Mouse (Mus musculus): Measurements from ENCODE around the gene Mief2. TPM values are rescaled to one million over a fixed set of nuclear protein-coding genes. Genes with fewer than 3 reads are reported as not detected.
A peak's percentile ranks its signal among the peaks of the same experiment; 100 is the strongest.

Gene Mief2
- total and polyA plus RNA-seq, 2 experiments from 2014 or later, result 19.5 to 26.5 TPM

DNA sequence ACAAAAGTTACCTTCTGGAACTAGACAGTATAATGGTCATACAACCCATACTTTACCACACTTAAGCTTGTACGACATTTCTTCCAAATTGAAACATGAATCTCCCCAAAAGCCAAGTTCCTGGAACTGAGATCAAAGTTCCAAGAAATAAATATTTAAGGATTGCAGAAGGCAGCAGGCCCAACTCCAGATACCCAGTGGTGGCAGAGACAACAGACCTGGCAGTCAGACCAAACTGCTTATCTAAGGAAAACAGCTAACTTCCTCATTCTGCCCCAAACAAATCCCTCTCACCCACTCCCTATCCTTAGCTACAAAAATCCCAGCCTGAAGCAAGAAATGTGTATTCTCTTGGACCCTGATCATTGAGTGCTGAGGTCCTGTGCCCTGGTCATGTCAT, 46.6 kb downstream of the Mief2 start:
- Histone ChIP-seq H3K4me2 (ENCODE audit: low read depth, low read length) (0 out of 2 replicates have a peak overlapping the region, but pooled peaks have one; percentile 7), H3K36me3 (replicated peaks; ENCODE audit: control insufficient read depth, insufficient read depth, low read length) (no peaks in the 10 kb centered on the region), H3K9ac (replicated peaks; ENCODE audit: low read depth, low read length) (no peak overlapping the region), H3K27me3 (ENCODE audit: control insufficient read depth, insufficient read depth, low read length) (no peaks in the 10 kb centered on the region), H3K4me1 (ENCODE audit: control insufficient read depth, insufficient read depth) (peaks cover 31% of the 10 kb centered on the region), H3K9me3 (replicated peaks; ENCODE audit: control insufficient read depth, low read length) (no peaks in the 10 kb centered on the region), H3K27ac (ENCODE audit: low read depth) (no peak overlapping the region), H3K4me3 (ENCODE audit: low read depth, low read length) (no peak overlapping the region)
- no peak for DNase-seq (ENCODE audit: low spot score)
- ATAC-seq (ENCODE audit: insufficient read depth, low read depth), result no peak
- TF ChIP-seq CTCF (IDR thresholded peaks at IDR 0.05; ENCODE audit: low read depth) (no peak), EP300 (IDR thresholded peaks at IDR 0.05; ENCODE audit: low read depth) (no peak)
- WGBS, result 72% methylated on average over 1 of the region's 1 CpGs

DNA sequence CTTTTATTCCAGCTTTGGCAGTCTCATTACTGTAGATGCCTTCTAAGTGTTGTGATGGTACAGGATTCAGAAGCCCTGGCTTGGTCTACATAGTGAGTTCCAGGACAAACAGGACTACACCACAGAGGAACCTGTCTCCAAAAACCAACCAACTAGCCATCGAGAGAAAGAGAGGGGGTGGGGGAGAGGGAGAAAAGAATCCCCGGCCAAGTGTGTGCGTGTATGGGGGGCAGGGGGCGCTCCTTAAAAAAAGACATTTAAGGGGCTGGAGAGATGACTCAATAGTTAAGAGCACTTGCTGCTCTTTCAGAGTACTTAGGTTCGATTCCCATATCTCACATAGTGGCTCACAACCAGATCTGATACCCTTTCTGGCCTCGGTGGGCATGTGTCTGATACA, 47.4 kb downstream of the Mief2 start:
- Histone ChIP-seq H3K27me3 (ENCODE audit: control insufficient read depth, insufficient read depth, low read length) (no peaks in the 10 kb centered on the region), H3K36me3 (replicated peaks; ENCODE audit: control insufficient read depth, insufficient read depth, low read length) (0 out of 2 replicates have a peak, but pooled peaks cover 6% of the 10 kb centered on the region), H3K4me3 (ENCODE audit: low read depth, low read length) (peak overlapping the region; percentile 60; the same call in 1 of the 2 replicates), H3K4me2 (ENCODE audit: low read depth, low read length) (peak overlapping the region; percentile 82), H3K27ac (ENCODE audit: low read depth) (no peak overlapping the region), H3K4me1 (ENCODE audit: control insufficient read depth, insufficient read depth) (peaks cover 39% of the 10 kb centered on the region), H3K9me3 (replicated peaks; ENCODE audit: control insufficient read depth, low read length) (no peaks in the 10 kb centered on the region), H3K9ac (replicated peaks; ENCODE audit: low read depth, low read length) (peak overlapping the region; percentile 59; the same call in 1 of the 2 replicates)
- ATAC-seq (ENCODE audit: insufficient read depth, low read depth), result no peak
- no peak for TF ChIP-seq EP300 (IDR thresholded peaks at IDR 0.05; ENCODE audit: low read depth)
- no peak for TF ChIP-seq CTCF (IDR thresholded peaks at IDR 0.05; ENCODE audit: low read depth)
- 40% methylated on average over 6 of the region's 6 CpGs for WGBS
- no peak for DNase-seq (ENCODE audit: low spot score)

DNA sequence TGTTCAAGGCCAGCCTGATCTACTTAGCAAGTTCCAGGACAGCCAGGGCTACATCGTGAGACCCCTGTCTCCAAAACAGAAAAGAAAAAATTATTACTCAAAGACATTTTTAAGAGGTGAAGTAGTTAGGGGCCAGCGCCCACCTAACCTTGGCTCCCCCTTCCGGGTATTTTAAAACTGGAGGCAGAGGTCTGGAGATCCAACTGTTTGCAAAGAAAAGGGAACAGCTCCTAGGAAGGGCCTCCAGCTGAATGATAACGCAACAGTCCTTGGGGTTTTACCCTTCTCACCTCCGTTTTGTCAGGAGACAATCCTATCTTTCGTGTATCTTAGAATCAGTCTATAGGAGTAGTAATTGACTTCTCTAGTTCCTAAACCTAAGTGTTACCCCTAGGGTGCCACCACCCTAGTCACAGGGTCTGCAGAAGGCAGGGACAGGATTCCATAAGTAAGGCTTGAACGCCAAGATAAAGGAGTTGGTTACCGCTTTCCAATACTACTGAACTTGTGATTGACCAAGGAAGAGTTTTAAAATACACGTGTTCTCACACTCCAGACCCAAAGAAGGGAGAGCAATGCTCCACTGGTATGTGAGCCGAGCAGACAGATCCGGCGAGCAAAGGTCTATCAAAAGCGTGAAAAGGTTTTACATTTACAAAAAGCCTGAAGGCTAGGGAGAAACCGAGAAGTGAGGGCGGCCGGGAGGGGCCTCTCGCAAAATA, 48.1 kb downstream of the Mief2 start:
- H3K4me1 ChIP-seq (ENCODE audit: control insufficient read depth, insufficient read depth), result peaks cover 46% of the 10 kb centered on the region
- 0 out of 2 replicates have a peak, but pooled peaks cover 8% of the 10 kb centered on the region for H3K36me3 ChIP-seq (replicated peaks; ENCODE audit: control insufficient read depth, insufficient read depth, low read length)
- 5% methylated on average over 17 of the region's 17 CpGs for WGBS
- peak overlapping the region; percentile 80 for H3K27ac ChIP-seq (ENCODE audit: low read depth)
- peak overlapping the region; percentile 82 for H3K4me2 ChIP-seq (ENCODE audit: low read depth, low read length)
- H3K9me3 ChIP-seq (replicated peaks; ENCODE audit: control insufficient read depth, low read length), result no peaks in the 10 kb centered on the region
- H3K9ac ChIP-seq (replicated peaks; ENCODE audit: low read depth, low read length), result peak overlapping the region; percentile 59
- peak overlapping the region; percentile 60 for H3K4me3 ChIP-seq (ENCODE audit: low read depth, low read length)
- ATAC-seq (ENCODE audit: insufficient read depth, low read depth), result no peak
- DNase-seq (ENCODE audit: low spot score), result no peak
- H3K27me3 ChIP-seq (ENCODE audit: control insufficient read depth, insufficient read depth, low read length), result no peaks in the 10 kb centered on the region
- TF ChIP-seq EP300 (IDR thresholded peaks at IDR 0.05; ENCODE audit: low read depth) (no peak), CTCF (IDR thresholded peaks at IDR 0.05; ENCODE audit: low read depth) (no peak)

DNA sequence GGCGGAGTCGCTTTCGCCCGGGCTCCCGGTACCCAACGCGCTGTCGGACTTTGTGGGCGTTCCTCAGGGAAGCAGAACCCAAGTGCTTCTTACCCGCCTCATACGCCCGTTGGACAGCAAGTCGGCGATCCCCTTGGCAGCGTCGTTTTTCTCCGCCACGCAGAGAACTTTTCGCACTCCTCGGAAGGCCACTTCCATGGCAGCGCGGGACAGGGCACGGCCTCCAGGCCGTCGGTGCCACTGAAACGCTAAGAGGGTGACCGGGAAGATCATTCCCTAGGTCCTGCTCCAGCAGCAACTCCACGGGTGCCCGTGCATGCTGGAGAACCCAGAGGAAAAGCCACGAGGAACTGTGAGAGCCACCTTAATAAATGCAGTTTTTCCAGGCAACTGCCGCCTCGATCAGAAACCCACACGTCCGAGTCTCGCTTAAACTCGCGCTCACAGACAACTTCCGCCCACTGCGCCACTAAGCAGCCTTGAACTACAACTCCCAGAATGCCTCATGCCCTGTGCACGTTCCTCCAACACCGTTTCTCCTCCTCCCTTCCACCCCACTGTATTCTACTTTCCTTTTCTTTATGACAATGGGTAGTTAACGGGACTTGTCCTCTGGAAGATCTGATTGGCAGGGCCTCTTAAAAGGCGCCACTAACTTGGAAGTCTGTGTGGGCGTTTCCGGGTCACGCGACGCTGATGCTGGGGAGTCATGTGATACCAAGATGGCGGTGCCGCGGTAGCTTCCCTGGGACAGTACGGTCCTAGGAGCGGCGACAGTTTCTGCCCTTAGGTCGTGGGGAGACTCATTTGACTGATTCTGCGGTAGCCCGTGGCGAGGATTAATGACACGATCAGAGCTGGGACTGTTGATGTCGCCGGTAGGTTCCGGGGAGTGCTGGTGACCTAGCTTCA, 48.9 kb downstream of the Mief2 start, which contains the start of the genes Top3a and Smcr8:
Gene Top3a (minus strand): TSS at position 537 of the 912 bp plus-strand sequence.
Gene Smcr8 (plus strand): TSS at position 696 of the 912 bp plus-strand sequence.
- no peaks in the 10 kb centered on the region for H3K27me3 ChIP-seq (ENCODE audit: control insufficient read depth, insufficient read depth, low read length)
- DNase-seq (ENCODE audit: low spot score) (peak; percentile 99), ATAC-seq (ENCODE audit: insufficient read depth, low read depth) (peak; percentile 95)
- WGBS, result under 1% methylated on average over 62 of the region's 62 CpGs
- peaks cover 53% of the 10 kb centered on the region for H3K4me1 ChIP-seq (ENCODE audit: control insufficient read depth, insufficient read depth)
- TF ChIP-seq EP300 (IDR thresholded peaks at IDR 0.05; ENCODE audit: low read depth), result no peak
- no peak for TF ChIP-seq CTCF (IDR thresholded peaks at IDR 0.05; ENCODE audit: low read depth)
- 0 out of 2 replicates have a peak, but pooled peaks cover 8% of the 10 kb centered on the region for H3K36me3 ChIP-seq (replicated peaks; ENCODE audit: control insufficient read depth, insufficient read depth, low read length)
- peak within 1 kb of the TSS; percentile 82 for H3K4me2 ChIP-seq (ENCODE audit: low read depth, low read length)
- peak within 1 kb of the TSS; percentile 60 for H3K4me3 ChIP-seq (ENCODE audit: low read depth, low read length)
- peak within 1 kb of the TSS; percentile 59 for H3K9ac ChIP-seq (replicated peaks; ENCODE audit: low read depth, low read length)
- H3K9me3 ChIP-seq (replicated peaks; ENCODE audit: control insufficient read depth, low read length), result no peaks in the 10 kb centered on the region
- peak within 1 kb of the TSS; percentile 80 for H3K27ac ChIP-seq (ENCODE audit: low read depth)

DNA sequence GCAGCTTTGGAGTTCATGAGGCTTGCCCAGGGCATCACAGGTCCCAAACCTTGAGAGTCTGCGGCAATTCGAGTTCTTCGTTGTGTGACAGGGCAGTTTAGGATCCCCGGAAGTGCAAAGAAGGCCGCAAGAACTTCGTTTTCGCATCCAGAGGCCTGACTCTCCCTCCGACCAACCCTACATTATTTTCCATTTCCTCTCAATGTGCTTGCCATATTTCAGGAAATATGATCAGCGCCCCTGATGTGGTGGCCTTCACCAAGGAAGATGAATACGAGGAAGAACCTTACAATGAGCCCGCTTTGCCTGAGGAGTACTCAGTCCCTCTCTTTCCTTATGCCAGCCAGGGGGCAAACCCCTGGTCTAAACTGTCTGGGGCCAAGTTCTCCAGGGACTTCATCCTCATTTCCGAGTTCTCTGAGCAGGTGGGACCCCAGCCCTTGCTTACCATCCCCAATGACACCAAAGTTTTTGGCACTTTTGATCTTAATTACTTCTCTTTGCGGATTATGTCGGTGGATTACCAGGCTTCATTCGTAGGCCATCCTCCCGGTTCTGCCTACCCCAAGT, 49.7 kb downstream of the Mief2 start:
- peak overlapping the region; percentile 80 for H3K27ac ChIP-seq (ENCODE audit: low read depth)
- H3K9me3 ChIP-seq (replicated peaks; ENCODE audit: control insufficient read depth, low read length), result no peaks in the 10 kb centered on the region
- ATAC-seq (ENCODE audit: insufficient read depth, low read depth) (no peak), DNase-seq (ENCODE audit: low spot score) (no peak)
- 0 out of 2 replicates have a peak, but pooled peaks cover 8% of the 10 kb centered on the region for H3K36me3 ChIP-seq (replicated peaks; ENCODE audit: control insufficient read depth, insufficient read depth, low read length)
- H3K27me3 ChIP-seq (ENCODE audit: control insufficient read depth, insufficient read depth, low read length), result no peaks in the 10 kb centered on the region
- no peak for TF ChIP-seq EP300 (IDR thresholded peaks at IDR 0.05; ENCODE audit: low read depth)
- no peak for TF ChIP-seq CTCF (IDR thresholded peaks at IDR 0.05; ENCODE audit: low read depth)
- peak overlapping the region; percentile 59 for H3K9ac ChIP-seq (replicated peaks; ENCODE audit: low read depth, low read length)
- peak overlapping the region; percentile 60 for H3K4me3 ChIP-seq (ENCODE audit: low read depth, low read length)
- H3K4me2 ChIP-seq (ENCODE audit: low read depth, low read length), result peak overlapping the region; percentile 82
- H3K4me1 ChIP-seq (ENCODE audit: control insufficient read depth, insufficient read depth), result peaks cover 58% of the 10 kb centered on the region
- WGBS, result 25% methylated on average over 16 of the region's 16 CpGs
